Mouse (Mus musculus): ENCODE data around the gene Lzic. TPM values are rescaled to one million over a fixed set of nuclear protein-coding genes. Genes with fewer than 3 reads are reported as not detected.

Gene Lzic
- 49.0 TPM for polyA plus RNA-seq (2014; fragmentation: Illumina TruSeq; extraction: RNeasy Lipid Tissue Mini Kit (QIAGEN cat#74804); ENCODE audit: low read depth, low replicate concordance)

DNA sequence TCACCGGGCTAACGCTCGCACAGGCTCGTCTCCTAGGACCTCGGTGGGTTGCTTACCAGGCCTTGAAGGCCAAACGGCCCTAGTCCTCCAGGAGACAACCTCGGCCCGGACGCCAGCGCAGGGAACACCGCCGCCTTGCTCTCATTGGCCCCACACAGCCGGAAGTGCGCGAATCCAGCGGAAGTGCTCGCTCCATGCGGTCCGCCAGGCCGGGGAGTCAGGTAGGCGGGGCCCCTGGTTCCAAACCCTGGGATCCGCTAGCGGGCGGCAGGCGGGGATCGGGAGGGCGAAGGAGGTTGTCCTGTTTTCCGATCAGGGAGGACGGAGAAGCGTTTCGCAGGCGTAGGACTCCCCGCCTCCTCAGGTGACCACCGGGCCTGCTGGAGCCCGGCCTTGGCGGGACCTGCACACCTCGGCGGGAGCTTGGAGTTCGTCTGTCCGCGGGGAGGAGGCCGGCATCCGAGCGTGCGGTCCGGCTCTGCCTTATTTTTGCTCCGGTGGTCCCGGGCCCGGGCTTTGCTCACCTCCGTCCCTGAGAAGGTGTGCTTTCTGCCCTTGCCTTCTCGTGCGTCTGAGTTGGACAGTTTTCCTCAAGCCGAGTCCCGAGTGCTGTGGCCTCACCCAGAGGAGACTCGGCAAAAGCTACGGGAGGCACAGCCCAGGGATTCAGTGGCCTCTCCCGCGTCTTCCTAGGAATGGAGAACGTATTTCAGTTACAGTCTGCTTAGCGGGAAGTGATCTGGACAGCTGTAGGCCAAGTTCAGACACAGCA, at the start of gene Lzic, which contains the start of gene Nmnat1:
TSS of gene Lzic (plus strand) at position 177 of the 772 bp plus-strand sequence.
TSS of gene Nmnat1 (minus strand) at position 150 of the 772 bp plus-strand sequence.

DNA sequence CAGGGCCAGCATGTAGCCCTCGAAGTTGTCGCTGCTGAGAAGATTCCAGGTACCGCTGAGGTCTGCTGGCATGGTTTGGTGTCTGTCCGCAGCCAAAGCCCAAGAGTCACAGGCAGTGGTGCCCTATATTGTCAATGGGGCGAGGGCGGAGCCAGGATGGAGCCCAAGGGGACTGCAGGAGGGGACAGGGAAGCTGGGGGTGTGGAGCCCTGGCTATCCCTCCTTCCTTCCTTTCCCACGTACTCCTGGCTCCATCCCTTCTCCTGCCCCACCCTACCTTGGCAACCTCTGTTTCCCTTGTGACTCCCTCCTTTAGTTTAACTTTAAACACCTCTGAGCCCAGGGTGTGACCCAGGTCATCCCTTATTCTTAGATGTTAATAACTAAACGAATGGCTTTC, 30.1 kb upstream of the Lzic start, which contains the start of gene Rbp7:
TSS of gene Rbp7 (minus strand) at position 100 of the 400 bp plus-strand sequence.

DNA sequence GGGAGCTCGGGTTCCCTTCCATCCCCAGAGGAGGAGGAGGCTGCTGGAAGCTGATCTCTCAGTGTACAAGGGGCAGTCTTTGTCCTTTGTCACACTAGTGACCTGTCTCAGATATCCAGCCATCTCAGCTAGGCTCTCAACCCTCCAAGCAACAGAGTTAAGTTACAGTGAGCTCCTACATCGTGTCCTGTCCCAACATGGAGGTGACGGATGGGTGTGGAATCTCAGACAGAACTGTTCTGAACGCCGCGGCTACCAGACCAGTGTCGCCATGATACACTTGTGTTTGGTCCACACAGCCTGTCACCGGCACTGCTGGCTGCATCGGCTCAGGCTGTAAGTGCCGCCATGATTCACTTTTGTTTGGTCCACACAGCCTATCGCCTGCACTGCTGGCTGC, 8.0 kb upstream of the Lzic start, which contains the start of gene Tmem274:
TSS of gene Tmem274 (plus strand) at position 301 of the 400 bp plus-strand sequence.

DNA sequence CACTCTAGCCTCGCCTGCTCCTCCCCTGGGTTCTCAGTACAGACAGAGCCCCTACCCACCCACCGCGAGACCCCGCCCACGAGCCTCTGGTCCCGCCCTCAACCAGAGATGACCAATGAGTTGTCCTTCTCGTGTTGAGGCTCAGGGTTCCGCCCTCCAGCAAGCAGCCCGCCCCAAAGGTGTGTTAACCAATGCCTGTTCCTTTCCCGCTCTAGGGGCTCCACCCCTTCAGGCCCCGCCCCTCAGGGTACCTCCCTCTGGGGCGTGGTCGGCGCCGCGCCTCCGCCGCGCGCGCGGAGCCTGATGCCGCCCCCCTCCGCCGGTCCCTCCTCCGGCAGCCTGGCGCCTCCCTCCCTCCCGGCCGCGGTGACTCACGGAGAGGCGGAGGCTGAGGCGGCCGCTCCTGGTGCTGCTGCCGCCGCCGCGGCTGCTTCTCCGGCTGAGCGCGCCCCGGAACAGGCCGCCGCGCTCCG, 32.9 kb downstream of the Lzic start, which contains the start of gene Ctnnbip1:
TSS of gene Ctnnbip1 (plus strand) at position 369 of the 473 bp plus-strand sequence.

Other genes with a start within 250 kb of the Lzic start
- 21.7 TPM for gene Kif1b, start 177.5 kb upstream of the Lzic start, polyA plus RNA-seq (2014; fragmentation: Illumina TruSeq; extraction: RNeasy Lipid Tissue Mini Kit (QIAGEN cat#74804); ENCODE audit: low read depth, low replicate concordance)
- gene Ube4b, start 58.5 kb upstream of the Lzic start, polyA plus RNA-seq (2014; fragmentation: Illumina TruSeq; extraction: RNeasy Lipid Tissue Mini Kit (QIAGEN cat#74804); ENCODE audit: low read depth, low replicate concordance), result 9.0 TPM
- 0.94 TPM for gene Rbp7, start 30.3 kb upstream of the Lzic start, polyA plus RNA-seq (2014; fragmentation: Illumina TruSeq; extraction: RNeasy Lipid Tissue Mini Kit (QIAGEN cat#74804); ENCODE audit: low read depth, low replicate concordance)
- gene Tmem274, start 7.9 kb upstream of the Lzic start, polyA plus RNA-seq (2014; fragmentation: Illumina TruSeq; extraction: RNeasy Lipid Tissue Mini Kit (QIAGEN cat#74804); ENCODE audit: low read depth, low replicate concordance), result not detected
- 5.2 TPM for gene Nmnat1, start within 50 bp of the Lzic start, polyA plus RNA-seq (2014; fragmentation: Illumina TruSeq; extraction: RNeasy Lipid Tissue Mini Kit (QIAGEN cat#74804); ENCODE audit: low read depth, low replicate concordance)
- gene Ctnnbip1, start 33.0 kb downstream of the Lzic start, polyA plus RNA-seq (2014; fragmentation: Illumina TruSeq; extraction: RNeasy Lipid Tissue Mini Kit (QIAGEN cat#74804); ENCODE audit: low read depth, low replicate concordance), result 1.3 TPM
- 5.9 TPM for gene Clstn1, start 101.2 kb downstream of the Lzic start, polyA plus RNA-seq (2014; fragmentation: Illumina TruSeq; extraction: RNeasy Lipid Tissue Mini Kit (QIAGEN cat#74804); ENCODE audit: low read depth, low replicate concordance)
- 1.5 TPM for gene Pik3cd, start 217.3 kb downstream of the Lzic start, polyA plus RNA-seq (2014; fragmentation: Illumina TruSeq; extraction: RNeasy Lipid Tissue Mini Kit (QIAGEN cat#74804); ENCODE audit: low read depth, low replicate concordance)

All from testis, adult 10 weeks (tissue).